In the genomic region with DNA sequence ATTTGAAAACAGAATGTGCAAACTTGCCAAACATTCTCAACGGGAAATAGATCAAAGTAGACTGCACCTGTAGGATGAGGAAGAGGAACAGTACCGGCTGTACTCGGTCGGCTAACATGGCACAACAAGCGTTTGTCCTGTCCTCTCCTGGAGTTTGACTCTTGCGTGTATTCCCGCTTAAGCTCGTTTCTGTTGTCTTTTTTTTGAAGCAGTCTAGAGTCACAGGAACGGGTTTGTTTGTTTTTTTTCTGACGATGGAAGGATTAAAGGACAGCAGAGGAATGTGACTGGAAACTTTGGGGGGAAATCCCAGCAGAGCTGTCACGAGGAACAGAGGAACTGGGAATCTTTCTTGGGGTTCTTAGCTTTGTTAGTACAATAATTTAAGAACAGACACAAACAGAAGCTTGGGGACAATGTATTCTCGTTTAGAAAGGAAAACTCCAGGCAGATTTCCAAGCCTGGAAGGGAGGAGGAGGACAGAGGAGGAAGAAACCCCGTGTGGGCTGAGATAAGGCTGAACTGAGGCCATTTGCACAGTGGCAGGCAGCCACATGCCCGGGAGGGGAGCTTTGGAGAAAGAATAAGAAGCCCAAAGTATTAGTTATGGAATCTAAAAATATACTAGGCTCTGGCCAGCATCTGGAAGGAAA, we compare ENCODE assay signal across 8 mouse cellular contexts. TPM values are rescaled to one million over a fixed set of nuclear protein-coding genes. Genes with fewer than 3 reads are reported as not detected.
DNase-seq lines count a peak whose midpoint lies in the region; ATAC-seq lines count a peak whose summit lies in the region.

No protein-coding gene starts in this region.

- H3K9me3 ChIP-seq in liver, embryonic 16.5 days (replicated peaks; ENCODE audit: control insufficient read depth, low read length) = no peaks in the 10 kb centered on the region
- H3K9me3 ChIP-seq in embryonic facial prominence, embryonic 15.5 days (replicated peaks) = no peaks in the 10 kb centered on the region
- H3K9me3 ChIP-seq in neural tube, embryonic 15.5 days (replicated peaks) = no peaks in the 10 kb centered on the region
- no peaks in the 10 kb centered on the region for H3K9me3 ChIP-seq in forebrain, embryonic 13.5 days (replicated peaks)
- H3K9me3 ChIP-seq in forebrain, embryonic 16.5 days (ENCODE audit: control insufficient read depth, low read length) = no peaks in the 10 kb centered on the region

- H3K4me2 ChIP-seq in liver, embryonic 16.5 days (ENCODE audit: low read depth, low read length) = peak overlapping the region; percentile 2; the same call in 1 of the 2 replicates
- peak overlapping the region; percentile 36 for H3K4me2 ChIP-seq in embryonic facial prominence, embryonic 15.5 days (replicated peaks)
- peak overlapping the region; percentile 5; the same call in 1 of the 2 replicates for H3K4me2 ChIP-seq in neural tube, embryonic 15.5 days
- H3K4me2 ChIP-seq in forebrain, embryonic 13.5 days = no peak overlapping the region
- H3K4me2 ChIP-seq in forebrain, embryonic 16.5 days (ENCODE audit: low read length) = no peak overlapping the region

- DNase-seq in liver = no peak
- DNase-seq in heart, postnatal 25 days (ENCODE audit: low spot score) = peak; percentile 54
- DNase-seq in thymus, postnatal 0 days (ENCODE audit: low spot score) = no peak

- WGBS in liver, embryonic 16.5 days (ENCODE audit: insufficient replicate concordance) = 29% methylated on average over 14 of the region's 14 CpGs
- 27% methylated on average over 14 of the region's 14 CpGs for WGBS in embryonic facial prominence, embryonic 15.5 days
- 63% methylated on average over 14 of the region's 14 CpGs for WGBS in neural tube, embryonic 15.5 days
- 57% methylated on average over 14 of the region's 14 CpGs for WGBS in forebrain, embryonic 13.5 days
- 55% methylated on average over 14 of the region's 14 CpGs for WGBS in forebrain, embryonic 16.5 days

- no peaks in the 10 kb centered on the region for H3K36me3 ChIP-seq in liver, embryonic 16.5 days (ENCODE audit: control insufficient read depth, insufficient read depth)
- no peaks in the 10 kb centered on the region for H3K36me3 ChIP-seq in embryonic facial prominence, embryonic 15.5 days
- no peaks in the 10 kb centered on the region for H3K36me3 ChIP-seq in neural tube, embryonic 15.5 days
- H3K36me3 ChIP-seq in forebrain, embryonic 13.5 days (ENCODE audit: poor library complexity, severe bottlenecking) = no peaks in the 10 kb centered on the region
- no peaks in the 10 kb centered on the region for H3K36me3 ChIP-seq in forebrain, embryonic 16.5 days (ENCODE audit: control insufficient read depth, insufficient read depth)

- peak; percentile 27; the same call in 1 of the 2 replicates for ATAC-seq in liver, embryonic 16.5 days (ENCODE audit: low read depth)
- no peak for ATAC-seq in embryonic facial prominence, embryonic 15.5 days (ENCODE audit: insufficient number of reproducible peaks, low FRiP score, low TSS enrichment, low read depth)
- ATAC-seq in neural tube, embryonic 15.5 days (ENCODE audit: low FRiP score) = no peak
- no peak for ATAC-seq in forebrain, embryonic 13.5 days
- ATAC-seq in forebrain, embryonic 16.5 days = no peak

- H3K27me3 ChIP-seq in liver, embryonic 16.5 days (ENCODE audit: control insufficient read depth, insufficient read depth, low read depth, low read length) = no peaks in the 10 kb centered on the region
- no peaks in the 10 kb centered on the region for H3K27me3 ChIP-seq in embryonic facial prominence, embryonic 15.5 days
- no peaks in the 10 kb centered on the region for H3K27me3 ChIP-seq in neural tube, embryonic 15.5 days (replicated peaks)
- H3K27me3 ChIP-seq in forebrain, embryonic 13.5 days = no peaks in the 10 kb centered on the region
- H3K27me3 ChIP-seq in forebrain, embryonic 16.5 days (replicated peaks; ENCODE audit: control insufficient read depth, insufficient read depth, low read length) = no peaks in the 10 kb centered on the region

- H3K27ac ChIP-seq in liver, embryonic 16.5 days (ENCODE audit: low read length) = no peak overlapping the region
- peak overlapping the region; percentile 55; the same call in 1 of the 2 replicates for H3K27ac ChIP-seq in embryonic facial prominence, embryonic 15.5 days (replicated peaks)
- H3K27ac ChIP-seq in neural tube, embryonic 15.5 days (replicated peaks) = peak overlapping the region; percentile 52
- no peak overlapping the region; the same call in 1 of the 2 replicates for H3K27ac ChIP-seq in forebrain, embryonic 13.5 days
- H3K27ac ChIP-seq in forebrain, embryonic 16.5 days (ENCODE audit: low read length) = no peak overlapping the region

- intact Hi-C loops in heart, postnatal 25 days (cut with DNase I) = loop anchor here (10.0 kb wide), 1 partner anchor 369 kb away; the partner anchor contains the start of gene Chst11

- H3K4me3 ChIP-seq in liver, embryonic 16.5 days (ENCODE audit: low read depth, low read length) = no peak overlapping the region
- no peak overlapping the region for H3K4me3 ChIP-seq in embryonic facial prominence, embryonic 15.5 days (replicated peaks)
- no peak overlapping the region for H3K4me3 ChIP-seq in neural tube, embryonic 15.5 days (replicated peaks)
- H3K4me3 ChIP-seq in forebrain, embryonic 13.5 days = no peak overlapping the region
- H3K4me3 ChIP-seq in forebrain, embryonic 16.5 days (replicated peaks; ENCODE audit: low read length) = no peak overlapping the region

- no peak overlapping the region for H3K9ac ChIP-seq in liver, embryonic 16.5 days (ENCODE audit: low read depth, low read length)
- H3K9ac ChIP-seq in embryonic facial prominence, embryonic 15.5 days = no peak overlapping the region
- no peak overlapping the region for H3K9ac ChIP-seq in neural tube, embryonic 15.5 days (replicated peaks)
- H3K9ac ChIP-seq in forebrain, embryonic 13.5 days = no peak overlapping the region
- no peak overlapping the region for H3K9ac ChIP-seq in forebrain, embryonic 16.5 days (replicated peaks; ENCODE audit: low read depth, low read length)

- H3K4me1 ChIP-seq in liver, embryonic 16.5 days (ENCODE audit: control insufficient read depth, low read depth, low read length) = peaks cover 2% of the 10 kb centered on the region; the same call in 1 of the 2 replicates
- peaks cover 10% of the 10 kb centered on the region for H3K4me1 ChIP-seq in embryonic facial prominence, embryonic 15.5 days
- H3K4me1 ChIP-seq in neural tube, embryonic 15.5 days = peaks cover 4% of the 10 kb centered on the region; the same call in 1 of the 2 replicates
- H3K4me1 ChIP-seq in forebrain, embryonic 13.5 days = 0 out of 2 replicates have a peak, but pooled peaks cover 3% of the 10 kb centered on the region
- no peaks in the 10 kb centered on the region for H3K4me1 ChIP-seq in forebrain, embryonic 16.5 days (replicated peaks; ENCODE audit: control insufficient read depth, insufficient read depth, low read length)

RNA-seq across cellular contexts. Expression of gene D10Wsu102e, which starts 6.2 kb away (rescaled TPM):
- polyA plus RNA-seq in liver, embryonic 16.5 days (2015; fragmentation: Nextera tagmentation; extraction: Ambion mirVana) = 0.19 and 0.20 TPM in 2 replicates
- 0.61 and 0.63 TPM in 2 replicates for polyA plus RNA-seq in embryonic facial prominence, embryonic 15.5 days (2015; fragmentation: Nextera tagmentation; extraction: Ambion mirVana)
- under 1 TPM; 0.42 to 0.62 TPM for total RNA-seq in heart, postnatal 25 days (2021)
- 0.74 and 0.77 TPM in 2 replicates for polyA plus RNA-seq in neural tube, embryonic 15.5 days (2015; fragmentation: Nextera tagmentation; extraction: Ambion mirVana)
- 1.1 and 1.2 TPM in 2 replicates for polyA plus RNA-seq in forebrain, embryonic 13.5 days (2015; fragmentation: Nextera tagmentation; extraction: Ambion mirVana)
- polyA plus RNA-seq in thymus, postnatal 0 days (2015; fragmentation: Nextera tagmentation; extraction: Ambion mirVana) = 0.63 and 0.66 TPM in 2 replicates
- polyA plus RNA-seq in forebrain, embryonic 16.5 days (2015; fragmentation: Nextera tagmentation; extraction: Ambion mirVana) = 1.1 and 1.3 TPM in 2 replicates

RNA-seq across cellular contexts. Expression of gene Slc41a2, which starts 16.1 kb away (rescaled TPM):
- polyA plus RNA-seq in liver, embryonic 16.5 days (2015; fragmentation: Nextera tagmentation; extraction: Ambion mirVana) = 0.15 TPM in 1 of 2 replicates, not detected in the other
- polyA plus RNA-seq in embryonic facial prominence, embryonic 15.5 days (2015; fragmentation: Nextera tagmentation; extraction: Ambion mirVana) = 2.3 and 2.5 TPM in 2 replicates
- total RNA-seq in heart, postnatal 25 days (2021) = 1 to 10 TPM; 1.5 to 1.6 TPM
- polyA plus RNA-seq in neural tube, embryonic 15.5 days (2015; fragmentation: Nextera tagmentation; extraction: Ambion mirVana) = 8.5 and 11.0 TPM in 2 replicates
- 0.92 and 2.3 TPM in 2 replicates for polyA plus RNA-seq in forebrain, embryonic 13.5 days (2015; fragmentation: Nextera tagmentation; extraction: Ambion mirVana)
- 0.22 and 0.39 TPM in 2 replicates for polyA plus RNA-seq in thymus, postnatal 0 days (2015; fragmentation: Nextera tagmentation; extraction: Ambion mirVana)
- polyA plus RNA-seq in forebrain, embryonic 16.5 days (2015; fragmentation: Nextera tagmentation; extraction: Ambion mirVana) = 4.8 and 6.8 TPM in 2 replicates

Comparison
In these comparisons a context has a peak if more than half of its experiments do, and no peak if none do; other contexts are left out.
1. H3K27ac ChIP-seq: peak in embryonic facial prominence, embryonic 15.5 days (single experiment) and neural tube, embryonic 15.5 days (single experiment); none in liver, embryonic 16.5 days (single experiment), forebrain, embryonic 13.5 days (single experiment) and forebrain, embryonic 16.5 days (single experiment).
2. H3K4me2 ChIP-seq: peak in liver, embryonic 16.5 days (single experiment), embryonic facial prominence, embryonic 15.5 days (single experiment) and neural tube, embryonic 15.5 days (single experiment); none in forebrain, embryonic 13.5 days (single experiment) and forebrain, embryonic 16.5 days (single experiment).